Mouse (Mus musculus): ENCODE results near the gene Slco3a1.

DNA sequence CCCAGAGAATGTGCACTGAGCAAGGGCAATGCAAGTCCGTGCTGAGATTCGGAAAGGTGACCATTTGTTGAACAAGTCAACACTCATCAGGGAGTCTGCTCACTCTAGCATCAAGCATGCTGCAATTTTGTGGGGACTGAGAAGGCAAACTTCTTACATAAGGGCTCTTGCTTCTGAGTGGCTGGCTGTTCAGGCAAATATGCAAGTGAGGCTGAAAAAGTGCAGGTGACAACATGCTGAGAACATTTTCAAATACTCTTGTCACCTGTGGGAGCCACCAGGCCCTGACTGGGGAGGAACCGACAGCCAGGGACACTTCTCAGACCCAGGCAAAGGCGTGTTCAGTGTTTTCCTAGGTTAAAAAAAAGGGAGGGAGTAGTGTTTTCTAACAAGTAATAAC, 18.4 kb downstream of the Slco3a1 start:
- TF ChIP-seq CTCF (IDR thresholded peaks at IDR 0.05; ENCODE audit: low read depth) (no peak), EP300 (IDR thresholded peaks at IDR 0.05; ENCODE audit: low read depth) (no peak)
